Mouse (Mus musculus): ENCODE measurements around the gene Grin1. TPM values are rescaled to one million over a fixed set of nuclear protein-coding genes. Genes with fewer than 3 reads are reported as not detected.

Grin1 gene
- polyA plus RNA-seq, 1 experiment from 2014 or later = 0.08 TPM

DNA sequence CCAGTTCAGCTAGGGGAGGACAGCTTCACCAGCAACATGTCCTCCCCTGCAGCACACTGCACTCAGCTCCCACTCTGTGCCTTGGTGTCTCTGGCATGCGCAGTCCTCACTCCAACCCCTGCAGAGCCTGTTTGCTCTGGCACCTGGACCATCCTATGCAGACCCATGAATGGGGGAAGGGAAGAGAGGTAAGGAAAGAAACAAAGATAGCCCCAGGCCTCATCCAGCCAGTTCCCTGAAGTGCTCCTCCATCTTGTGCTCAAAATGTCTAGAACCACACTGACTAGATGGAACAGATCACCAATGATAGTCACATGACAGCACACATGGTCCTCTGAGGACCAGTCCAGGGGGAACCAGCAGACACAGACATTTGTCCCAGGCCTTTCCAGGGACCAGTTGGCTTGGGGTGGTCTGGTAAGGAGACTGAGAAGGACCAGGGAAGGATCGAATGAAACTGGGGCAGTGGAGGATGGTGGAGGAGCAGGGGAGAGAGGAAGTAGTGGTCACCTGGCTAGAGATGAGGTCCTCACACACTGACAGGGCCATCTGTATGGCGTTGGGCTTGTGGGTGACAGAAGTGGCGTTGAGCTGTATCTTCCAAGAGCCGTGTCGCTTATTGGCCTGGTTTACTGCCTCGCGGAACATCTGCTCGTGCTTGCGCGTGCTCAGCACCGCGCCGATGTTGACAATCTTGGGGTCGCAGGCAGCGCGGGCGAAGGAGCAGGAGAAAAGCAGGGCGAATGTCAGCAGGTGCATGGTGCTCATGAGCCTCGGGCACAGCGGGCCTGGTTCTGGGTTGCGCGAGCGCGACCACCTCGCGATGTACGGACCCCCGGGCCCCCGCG lies 644 bp downstream of the Grin1 start:
- in situ Hi-C loops (cut with MboI; ENCODE audit: low pct_unique_long_range_greater_than_20kb) = no loop called here
- ChIA-PET POLR2A (no interaction called here), CTCF (no interaction called here)
- no peak for DNase-seq (ENCODE audit: low read depth, low spot score)
- ATAC-seq = no peak
- no peak for TF ChIP-seq CTCF (IDR thresholded peaks at IDR 0.05)
- peaks cover 54% of the 10 kb centered on the region for H3K27me3 ChIP-seq

DNA sequence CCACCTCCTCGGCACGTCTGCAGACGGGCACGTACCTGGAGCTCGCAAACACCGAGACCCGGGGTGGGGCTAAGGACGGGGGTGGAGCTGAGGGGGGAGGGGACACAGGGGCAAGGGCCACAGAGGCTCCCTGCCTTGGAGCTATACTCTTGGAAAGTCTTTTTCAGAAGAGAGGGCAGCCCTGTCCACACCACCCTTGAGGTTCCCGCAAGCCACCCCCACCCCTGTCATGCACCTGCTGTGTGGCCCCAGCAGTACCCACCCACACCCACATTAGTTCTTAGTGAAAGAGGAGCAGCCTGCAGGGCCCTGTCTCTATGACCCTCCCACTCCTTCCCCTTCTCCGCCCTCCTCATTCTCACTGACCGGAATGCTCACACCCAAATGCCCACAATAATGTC lies 7.5 kb downstream of the Grin1 start:
- ChIA-PET POLR2A (no interaction called here), CTCF (no interaction called here)
- peaks cover 69% of the 10 kb centered on the region for H3K27me3 ChIP-seq
- DNase-seq (ENCODE audit: low read depth, low spot score) = no peak
- in situ Hi-C loops (cut with MboI; ENCODE audit: low pct_unique_long_range_greater_than_20kb) = no loop called here
- ATAC-seq = no peak
- TF ChIP-seq CTCF (IDR thresholded peaks at IDR 0.05) = no peak

DNA sequence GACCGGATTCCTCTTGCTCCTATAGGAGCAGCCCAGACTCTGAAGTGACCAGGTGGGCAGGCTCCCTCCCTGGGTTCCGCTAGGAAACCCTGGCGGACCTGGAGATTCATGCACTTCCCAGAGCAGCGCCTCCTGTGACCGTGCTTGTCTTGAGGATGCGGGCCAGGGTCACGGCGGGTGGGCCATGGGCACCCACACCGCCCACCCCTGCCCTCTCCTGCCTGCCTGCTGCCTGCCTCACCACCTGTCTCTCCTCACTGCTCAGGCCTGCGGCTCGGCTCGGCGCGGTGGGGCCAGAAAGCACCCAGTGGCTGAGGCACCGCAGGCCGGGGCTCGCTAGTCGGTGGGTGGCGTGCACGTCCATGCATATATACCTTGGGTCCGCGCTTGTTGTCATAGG lies 8.0 kb downstream of the Grin1 start:
- no peak for TF ChIP-seq CTCF (IDR thresholded peaks at IDR 0.05)
- ATAC-seq (no peak), DNase-seq (ENCODE audit: low read depth, low spot score) (no peak)
- POLR2A ChIA-PET = no interaction called here
- CTCF ChIA-PET = no interaction called here
- in situ Hi-C loops (cut with MboI; ENCODE audit: low pct_unique_long_range_greater_than_20kb) = no loop called here
- H3K27me3 ChIP-seq = peaks cover 70% of the 10 kb centered on the region

DNA sequence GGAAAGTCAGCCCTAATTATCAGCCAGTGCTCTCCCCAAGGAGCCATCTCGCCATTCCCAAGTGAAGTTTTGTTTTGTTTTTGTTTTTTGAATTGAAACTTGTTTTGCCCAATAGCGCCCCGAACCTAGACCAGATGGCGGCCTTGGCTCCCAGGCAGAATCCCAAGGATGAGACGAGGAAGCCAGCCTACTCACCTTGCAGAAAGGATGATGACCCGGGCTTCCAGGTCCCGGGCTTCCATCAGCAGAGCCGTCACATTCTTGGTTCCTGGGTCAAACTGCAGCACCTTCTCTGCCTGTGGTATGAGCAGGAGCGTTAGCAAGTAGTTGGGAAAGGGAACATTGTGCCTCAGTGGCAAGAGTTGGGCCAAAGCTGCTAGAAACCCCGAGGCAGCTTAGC lies 8.8 kb downstream of the Grin1 start:
- ChIA-PET POLR2A (no interaction called here), CTCF (no interaction called here)

DNA sequence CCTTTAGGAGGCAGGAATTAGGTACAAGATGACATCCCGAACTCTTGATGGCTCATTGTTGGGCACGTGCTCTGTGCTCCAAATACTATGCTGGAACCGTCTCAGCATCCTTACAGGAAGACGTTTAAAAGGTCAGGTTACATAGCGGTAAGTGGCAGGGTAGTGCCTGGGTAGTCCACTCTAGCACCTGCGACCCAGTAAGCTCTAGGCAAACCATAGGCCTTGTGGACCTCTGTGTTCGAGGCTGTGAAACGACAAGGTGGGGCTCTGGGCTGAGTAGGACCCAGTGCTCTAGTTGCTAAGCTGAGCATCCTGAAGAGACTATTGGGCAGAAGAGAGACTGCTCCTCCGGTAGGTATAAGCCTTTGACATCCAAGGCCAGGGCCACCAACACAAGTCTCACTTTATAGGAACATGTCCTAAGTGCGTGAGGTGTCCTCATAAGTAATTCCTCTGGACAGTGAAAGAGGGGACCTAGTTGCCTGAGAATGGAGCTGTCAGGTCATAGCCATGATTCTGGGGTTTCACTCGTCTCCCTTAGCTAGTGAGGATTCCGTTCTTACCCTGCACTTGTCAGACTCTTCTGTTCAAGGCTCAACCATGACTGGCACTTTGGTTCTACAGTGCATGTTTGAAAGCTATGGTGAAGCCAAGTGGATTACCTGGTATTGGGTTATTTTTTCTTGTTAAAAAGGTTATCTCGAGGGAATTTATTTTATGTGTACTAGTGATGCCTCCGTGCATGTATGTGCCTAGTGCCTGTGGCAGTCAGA lies 13.2 kb downstream of the Grin1 start:
- no peak for TF ChIP-seq CTCF (IDR thresholded peaks at IDR 0.05)
- ATAC-seq (no peak), DNase-seq (ENCODE audit: low read depth, low spot score) (no peak)
- H3K27me3 ChIP-seq = peaks cover 63% of the 10 kb centered on the region
- CTCF ChIA-PET = interaction anchor here (0.9 to 1.1 kb wide), 2 partner anchors 13 kb away, joined by 3 to 4 read pairs; no protein-coding TSS in a partner anchor
- POLR2A ChIA-PET = interaction anchor here (0.8 kb wide), 1 partner anchor 47 kb away, joined by 3 read pairs; no protein-coding TSS in a partner anchor
- in situ Hi-C loops (cut with MboI; ENCODE audit: low pct_unique_long_range_greater_than_20kb) = no loop called here

More for the DNA sequence above, 8.8 kb downstream of the Grin1 start:
- no peak for ATAC-seq
- DNase-seq (ENCODE audit: low read depth, low spot score) = no peak
- TF ChIP-seq CTCF (IDR thresholded peaks at IDR 0.05) = no peak
- H3K27me3 ChIP-seq = peaks cover 73% of the 10 kb centered on the region
- in situ Hi-C loops (cut with MboI; ENCODE audit: low pct_unique_long_range_greater_than_20kb) = no loop called here

DNA sequence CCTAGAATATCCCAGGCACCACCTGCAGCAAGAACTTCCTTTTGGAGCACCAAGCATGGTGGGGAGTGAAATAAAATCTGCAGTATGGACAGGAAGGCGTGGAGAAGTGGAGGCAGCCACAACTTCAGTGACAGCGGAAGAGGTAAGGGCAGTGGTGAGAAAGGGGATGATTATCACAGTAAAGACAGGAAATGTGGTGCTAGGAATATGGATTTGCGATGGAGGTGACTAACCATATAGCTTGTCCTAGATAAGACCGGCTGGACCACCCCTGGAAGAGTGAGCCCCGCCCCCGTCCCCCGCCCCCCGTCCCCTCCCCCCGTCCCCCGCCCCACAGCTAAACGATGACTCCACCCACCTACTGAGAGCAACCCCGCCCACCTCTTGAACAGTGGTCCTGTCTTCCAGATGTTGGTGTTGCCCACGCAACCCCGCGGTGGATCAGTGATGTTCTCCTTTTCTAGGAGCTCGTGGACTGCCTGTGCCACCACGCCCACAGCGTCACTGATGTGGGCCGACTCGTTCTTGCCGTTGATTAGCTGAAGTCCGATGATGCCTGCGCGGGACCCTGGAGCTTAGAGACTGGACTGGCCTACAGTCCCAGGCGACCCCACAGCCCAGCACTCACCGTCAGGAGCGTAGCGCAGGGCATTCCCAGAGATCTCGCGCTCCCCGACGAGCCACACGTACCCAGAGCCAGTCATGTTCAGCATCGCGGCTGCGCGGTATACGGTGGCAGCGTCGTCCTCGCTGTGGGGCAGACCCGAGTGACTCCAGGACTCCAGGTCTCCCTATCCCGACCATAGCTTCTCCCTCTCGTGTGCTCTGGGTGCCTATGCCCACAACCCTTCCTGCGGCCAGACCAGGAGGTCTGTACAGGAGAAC lies 14.1 kb downstream of the Grin1 start:
- ATAC-seq = no peak
- DNase-seq (ENCODE audit: low read depth, low spot score) = no peak
- peaks cover 54% of the 10 kb centered on the region for H3K27me3 ChIP-seq
- ChIA-PET POLR2A (interaction anchor here (0.8 kb wide), 1 partner anchor 48 kb away, joined by 3 read pairs; no protein-coding TSS in a partner anchor), CTCF (interaction anchor here (0.9 kb wide), 1 partner anchor 12 kb away, joined by 3 read pairs; no protein-coding TSS in a partner anchor)
- TF ChIP-seq CTCF (IDR thresholded peaks at IDR 0.05) = no peak
- in situ Hi-C loops (cut with MboI; ENCODE audit: low pct_unique_long_range_greater_than_20kb) = no loop called here

DNA sequence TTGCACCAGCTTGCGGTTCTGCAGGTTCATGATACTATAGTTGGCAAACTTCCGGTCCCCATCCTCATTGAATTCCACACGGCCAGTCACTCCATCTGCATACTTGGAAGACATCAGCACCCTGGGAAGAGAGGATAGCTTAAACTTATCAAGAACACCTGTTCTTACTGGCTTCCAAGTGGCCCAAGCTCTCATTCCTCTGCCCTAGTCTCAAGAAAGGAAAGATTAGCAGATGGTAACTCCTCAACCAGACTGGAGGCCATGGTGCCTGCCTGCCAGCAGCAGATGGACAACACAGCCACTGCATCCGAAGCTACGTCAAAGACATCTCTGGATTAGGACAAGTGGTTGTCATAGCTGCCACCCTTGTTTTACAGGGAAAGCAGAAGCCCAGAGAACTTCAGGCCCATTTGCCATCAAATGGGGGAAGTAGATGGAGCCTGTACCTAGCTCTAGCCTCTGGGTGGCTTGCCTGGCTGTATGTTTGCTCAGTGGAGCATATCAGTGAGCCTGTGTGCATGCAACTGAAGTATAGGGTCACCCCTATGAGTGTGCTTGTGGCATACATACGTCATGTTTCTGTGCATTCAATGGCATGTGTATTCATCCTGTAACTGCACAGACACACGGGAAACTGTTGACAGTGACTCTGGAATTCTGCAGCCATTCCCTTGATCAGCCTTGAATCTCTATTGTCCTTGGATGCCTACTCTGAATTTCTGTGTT lies 14.9 kb downstream of the Grin1 start:
- ATAC-seq (no peak), DNase-seq (ENCODE audit: low read depth, low spot score) (no peak)
- no peak for TF ChIP-seq CTCF (IDR thresholded peaks at IDR 0.05)
- in situ Hi-C loops (cut with MboI; ENCODE audit: low pct_unique_long_range_greater_than_20kb) = no loop called here
- POLR2A ChIA-PET = no interaction called here
- CTCF ChIA-PET = no interaction called here
- peaks cover 48% of the 10 kb centered on the region for H3K27me3 ChIP-seq

DNA sequence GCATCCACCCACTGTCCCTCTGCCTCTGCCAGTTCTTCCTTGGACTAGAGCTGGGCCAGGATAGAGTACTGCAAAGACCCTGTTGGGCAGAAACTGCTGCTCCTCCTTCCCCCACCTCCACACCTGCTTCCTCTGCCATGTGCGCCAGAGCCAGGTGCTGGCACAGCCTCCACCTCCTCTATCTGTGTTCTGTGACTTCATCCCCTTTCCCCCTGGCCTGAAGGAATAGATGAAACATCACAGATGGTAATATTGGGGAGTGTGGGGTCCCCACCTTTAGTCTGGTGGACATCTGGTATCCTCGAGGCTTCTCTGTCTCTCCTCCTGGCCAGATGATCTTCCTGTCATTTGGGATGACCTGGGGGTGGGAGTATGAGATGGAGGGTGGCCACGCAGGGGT lies 15.5 kb downstream of the Grin1 start:
- ChIA-PET CTCF (no interaction called here), POLR2A (no interaction called here)
- TF ChIP-seq CTCF (IDR thresholded peaks at IDR 0.05) = no peak
- no peak for DNase-seq (ENCODE audit: low read depth, low spot score)
- peaks cover 44% of the 10 kb centered on the region for H3K27me3 ChIP-seq
- in situ Hi-C loops (cut with MboI; ENCODE audit: low pct_unique_long_range_greater_than_20kb) = no loop called here
- no peak for ATAC-seq

DNA sequence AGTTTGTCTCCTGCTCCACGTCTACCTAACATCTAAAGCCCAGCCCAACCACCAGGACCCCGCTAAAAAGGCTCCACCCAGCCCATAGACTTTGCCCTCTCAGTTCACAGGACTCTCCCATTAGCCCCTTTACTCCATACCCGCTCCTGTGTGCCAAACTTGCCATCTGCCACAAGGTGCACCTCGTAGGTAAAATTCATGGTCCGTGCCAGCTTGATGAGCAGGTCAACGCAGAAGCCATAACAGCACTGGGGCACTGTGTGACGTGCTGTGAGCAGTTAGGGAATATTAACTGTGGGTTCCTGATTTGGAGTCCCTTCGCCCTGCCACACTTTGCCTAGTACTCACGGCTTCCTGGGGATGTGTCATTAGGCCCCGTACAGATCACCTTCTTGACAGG lies 20.9 kb downstream of the Grin1 start:
- CTCF ChIA-PET = no interaction called here
- ATAC-seq (no peak), DNase-seq (ENCODE audit: low read depth, low spot score) (no peak)
- POLR2A ChIA-PET = no interaction called here
- in situ Hi-C loops (cut with MboI; ENCODE audit: low pct_unique_long_range_greater_than_20kb) = no loop called here
- TF ChIP-seq CTCF (IDR thresholded peaks at IDR 0.05) = no peak
- H3K27me3 ChIP-seq = peaks cover 48% of the 10 kb centered on the region

DNA sequence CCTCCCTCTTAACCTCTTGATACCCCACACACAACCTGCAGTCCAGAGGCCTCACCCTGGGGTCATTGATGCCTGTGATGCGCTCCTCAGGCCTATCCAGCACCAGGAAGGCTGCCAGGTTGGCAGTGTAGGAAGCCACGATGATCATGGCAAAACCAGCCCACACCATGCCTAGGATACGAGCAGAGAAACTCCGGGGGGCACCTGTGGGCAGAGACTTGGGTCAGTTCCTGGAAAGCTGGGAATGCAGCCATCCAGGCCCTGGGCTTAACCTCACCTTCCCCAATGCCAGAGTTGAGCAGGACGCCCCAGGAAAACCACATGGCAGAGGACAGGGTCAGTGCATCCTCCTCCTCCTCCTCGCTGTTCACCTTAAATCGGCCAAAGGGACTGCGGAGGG lies 21.9 kb downstream of the Grin1 start:
- H3K27me3 ChIP-seq = peaks cover 39% of the 10 kb centered on the region
- ChIA-PET POLR2A (no interaction called here), CTCF (interaction anchor here (1.7 kb wide), 1 partner anchor 17 kb away, joined by 4 read pairs; no protein-coding TSS in a partner anchor)
- no peak for TF ChIP-seq CTCF (IDR thresholded peaks at IDR 0.05)
- in situ Hi-C loops (cut with MboI; ENCODE audit: low pct_unique_long_range_greater_than_20kb) = no loop called here
- DNase-seq (ENCODE audit: low read depth, low spot score) (no peak), ATAC-seq (no peak)

All from Patski (cell line).